Mouse (Mus musculus) neural tube, embryonic 10.5 days (tissue): ENCODE results near the gene Ampd2.
A peak's percentile ranks its signal among the peaks of the same experiment; 100 is the strongest.

Experiments used
- DNase-seq: peaks from one replicate; pipeline ENCODE4 v3.0.0-alpha.2; 2017; ENCODE audit warnings: low spot score; ENCODE audit errors: extremely low spot score

Gene Ampd2

GRCm38 (mm10) chr3:108094976-108095760, 8.7 kb upstream of the Ampd2 start:
- DNase-seq: no peak

GRCm38 (mm10) chr3:108094146-108094545, 7.7 kb upstream of the Ampd2 start:
- DNase-seq: no peak

GRCm38 (mm10) chr3:108093306-108093705, 6.9 kb upstream of the Ampd2 start:
- DNase-seq: no peak

GRCm38 (mm10) chr3:108092536-108093115, 6.2 kb upstream of the Ampd2 start, which contains the start of gene Gnat2:
TSS of gene Gnat2 (plus strand) at chr3:108092789.
- DNase-seq: no peak

- no peak for DNase-seq
These were observed 5.6 kb upstream of the Ampd2 start for GRCm38 (mm10) chr3:108092030-108092429.

GRCm38 (mm10) chr3:108090561-108090960, 4.1 kb upstream of the Ampd2 start:
- no peak for DNase-seq

GRCm38 (mm10) chr3:108089916-108090315, 3.5 kb upstream of the Ampd2 start:
- no peak for DNase-seq

GRCm38 (mm10) chr3:108088842-108089380, 2.5 kb upstream of the Ampd2 start:
- DNase-seq: no peak

- DNase-seq: no peak
These were observed 878 bp upstream of the Ampd2 start for GRCm38 (mm10) chr3:108087329-108087728.

- DNase-seq: peak; percentile 74
These were observed 556 bp downstream of the Ampd2 start for GRCm38 (mm10) chr3:108085721-108086469.

GRCm38 (mm10) chr3:108085281-108085720, 1.1 kb downstream of the Ampd2 start:
- peak; percentile 86 for DNase-seq

GRCm38 (mm10) chr3:108084767-108085270, 1.6 kb downstream of the Ampd2 start:
- no peak for DNase-seq

- no peak for DNase-seq
These were observed 2.5 kb downstream of the Ampd2 start for GRCm38 (mm10) chr3:108083904-108084407.

GRCm38 (mm10) chr3:108083161-108083560, 3.3 kb downstream of the Ampd2 start:
- DNase-seq: no peak

GRCm38 (mm10) chr3:108082251-108082875, 4.1 kb downstream of the Ampd2 start:
- no peak for DNase-seq

GRCm38 (mm10) chr3:108081681-108082080, 4.8 kb downstream of the Ampd2 start:
- no peak for DNase-seq

- DNase-seq: no peak
These were observed 9.6 kb downstream of the Ampd2 start for GRCm38 (mm10) chr3:108076836-108077235.

- no peak for DNase-seq
These were observed 13.4 kb downstream of the Ampd2 start for GRCm38 (mm10) chr3:108072983-108073569.

- peak; percentile 49 for DNase-seq
These were observed 15.9 kb downstream of the Ampd2 start for GRCm38 (mm10) chr3:108070295-108071293.
